Mouse (Mus musculus): Measurements from ENCODE around the gene Gm21680.
"Not testable (repeated sequence)": the region's sequence is repeated elsewhere in the genome, so short reads cannot be mapped to it uniquely, and the experiment has no call there.

The Gm21680 gene

DNA sequence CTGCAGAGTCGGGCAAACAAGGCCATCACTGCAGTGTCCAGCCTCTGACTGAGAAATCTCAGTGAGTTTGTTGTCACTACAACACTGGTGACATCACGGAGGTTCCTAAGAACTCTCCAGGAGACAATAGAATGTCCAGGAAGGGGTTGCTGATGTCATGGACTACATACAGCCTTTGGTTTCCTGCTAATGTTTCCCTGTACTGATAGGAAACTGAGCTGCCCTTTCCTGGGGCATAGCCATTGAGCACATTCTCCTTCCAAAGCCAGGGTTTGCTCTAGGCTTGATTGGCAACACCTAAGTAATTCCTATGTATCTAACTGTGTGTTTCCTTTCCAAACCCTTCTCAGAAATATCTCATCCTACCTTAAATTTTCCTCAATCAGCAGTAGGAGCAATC is at the start of gene Gm21680:
Gene Gm21680 (minus strand): TSS at position 101 of the 400 bp plus-strand sequence.
- DNase-seq (ENCODE audit: low spot score) = not testable (repeated sequence)

DNA sequence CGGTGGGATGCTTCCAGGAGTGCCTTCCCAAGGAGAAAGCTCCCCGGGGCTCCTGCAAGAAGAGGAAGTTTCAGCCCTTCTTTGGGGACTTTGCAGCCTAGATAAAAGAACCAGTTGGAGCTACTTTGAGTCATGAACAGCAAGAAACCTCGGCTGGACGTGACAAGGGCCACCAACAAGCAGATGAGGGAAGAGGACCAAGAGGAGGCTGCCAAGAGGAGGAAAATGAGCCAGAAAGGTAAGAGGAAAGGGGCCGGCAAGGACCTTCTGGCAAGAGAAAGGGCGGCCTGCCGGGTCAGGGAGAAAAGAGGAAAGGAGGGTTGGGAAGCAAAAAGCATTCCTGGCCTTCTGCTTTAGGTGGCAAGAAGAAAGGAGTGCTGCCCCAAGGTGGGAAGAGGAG is 35.2 kb upstream of the Gm21680 start:
- not testable (repeated sequence) for DNase-seq (ENCODE audit: low spot score)

DNA sequence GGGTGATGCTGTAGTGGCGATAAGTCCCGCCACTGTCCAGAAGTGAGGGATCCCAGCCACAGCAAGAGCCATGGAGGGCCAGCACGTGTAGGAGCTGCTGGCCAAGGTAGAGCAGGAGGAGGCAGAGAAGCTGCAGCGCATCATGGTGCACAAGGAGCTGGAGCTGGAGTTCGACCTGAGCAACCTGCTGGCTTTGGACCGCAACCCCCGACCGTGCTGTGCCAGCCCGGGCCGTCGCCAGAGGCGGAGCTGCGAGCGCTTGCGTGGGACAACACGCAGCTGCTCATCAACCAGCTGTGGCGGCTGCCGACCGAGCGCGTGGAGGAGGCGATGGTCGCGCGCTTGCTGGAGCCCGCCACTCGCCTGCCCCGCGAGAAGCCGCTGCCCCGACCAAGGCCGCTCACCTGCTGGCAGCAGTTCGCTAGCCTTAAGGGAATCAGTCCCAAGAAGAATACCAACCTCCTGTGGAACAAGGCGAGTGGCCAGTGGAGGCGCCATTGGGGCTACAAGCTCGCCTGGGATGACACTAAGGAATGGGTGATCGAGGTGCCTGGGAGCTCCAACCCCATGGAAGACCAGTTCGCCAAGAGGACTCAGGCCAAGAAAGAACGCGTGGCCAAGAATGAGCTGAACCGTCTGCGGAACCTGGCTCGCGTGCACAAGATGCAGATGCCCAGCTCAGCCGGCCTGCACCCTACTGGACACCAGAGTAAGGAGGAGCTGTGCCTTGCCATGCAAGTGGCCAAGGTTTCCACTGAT is 34.7 kb upstream of the Gm21680 start:
- DNase-seq (ENCODE audit: low spot score) = peak; percentile 9

DNA sequence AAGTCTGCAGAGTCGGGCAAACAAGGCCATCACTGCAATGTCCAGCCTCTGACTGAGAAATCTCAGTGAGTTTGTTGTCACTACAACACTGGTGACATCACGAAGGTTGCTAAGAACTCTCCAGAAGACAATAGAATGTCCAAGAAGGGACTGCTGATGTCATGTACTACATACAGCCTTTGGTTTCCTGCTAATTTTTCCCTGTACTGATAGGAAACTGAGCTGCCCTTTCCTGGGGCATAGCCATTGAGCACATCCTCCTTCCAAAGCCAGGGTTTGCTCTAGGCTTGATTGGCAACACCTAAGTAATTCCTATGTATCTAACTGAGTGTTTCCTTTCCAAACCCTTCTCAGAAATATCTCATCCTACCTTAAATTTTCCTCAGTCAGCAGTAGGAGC is 32.2 kb upstream of the Gm21680 start, which contains the start of gene Gm1979:
Gene Gm1979 (minus strand): TSS at position 101 of the 400 bp plus-strand sequence.
- not testable (repeated sequence) for DNase-seq (ENCODE audit: low spot score)

DNA sequence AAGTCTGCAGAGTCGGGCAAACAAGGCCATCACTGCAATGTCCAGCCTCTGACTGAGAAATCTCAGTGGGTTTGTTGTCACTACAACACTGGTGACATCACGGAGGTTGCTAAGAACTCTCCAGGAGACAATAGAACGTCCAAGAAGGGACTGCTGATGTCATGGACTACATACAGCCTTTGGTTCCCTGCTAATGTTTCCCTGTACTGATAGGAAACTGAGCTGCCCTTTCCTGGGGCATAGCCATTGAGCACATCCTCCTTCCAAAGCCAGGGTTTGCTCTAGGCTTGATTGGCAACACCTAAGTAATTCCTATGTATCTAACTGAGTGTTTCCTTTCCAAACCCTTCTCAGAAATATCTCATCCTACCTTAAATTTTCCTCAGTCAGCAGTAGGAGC is 16.1 kb upstream of the Gm21680 start, which contains the start of gene Gm21698:
Gene Gm21698 (minus strand): TSS at position 101 of the 400 bp plus-strand sequence.
- DNase-seq (ENCODE audit: low spot score) = not testable (repeated sequence)

DNA sequence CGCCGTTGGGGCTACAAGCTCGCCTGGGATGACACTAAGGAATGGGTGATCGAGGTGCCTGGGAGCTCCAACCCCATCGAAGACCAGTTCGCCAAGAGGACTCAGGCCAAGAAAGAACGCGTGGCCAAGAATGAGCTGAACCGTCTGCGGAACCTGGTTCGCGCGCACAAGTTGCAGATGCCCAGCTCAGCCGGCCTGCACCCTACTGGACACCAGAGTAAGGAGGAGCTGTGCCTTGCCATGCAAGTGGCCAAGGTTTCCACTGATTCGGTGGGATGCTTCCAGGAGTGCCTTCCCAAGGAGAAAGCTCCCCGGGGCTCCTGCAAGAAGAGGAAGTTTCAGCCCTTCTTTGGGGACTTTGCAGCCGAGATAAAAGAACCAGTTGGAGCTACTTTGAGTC is 15.4 kb downstream of the Gm21680 start:
- not testable (repeated sequence) for DNase-seq (ENCODE audit: low spot score)

DNA sequence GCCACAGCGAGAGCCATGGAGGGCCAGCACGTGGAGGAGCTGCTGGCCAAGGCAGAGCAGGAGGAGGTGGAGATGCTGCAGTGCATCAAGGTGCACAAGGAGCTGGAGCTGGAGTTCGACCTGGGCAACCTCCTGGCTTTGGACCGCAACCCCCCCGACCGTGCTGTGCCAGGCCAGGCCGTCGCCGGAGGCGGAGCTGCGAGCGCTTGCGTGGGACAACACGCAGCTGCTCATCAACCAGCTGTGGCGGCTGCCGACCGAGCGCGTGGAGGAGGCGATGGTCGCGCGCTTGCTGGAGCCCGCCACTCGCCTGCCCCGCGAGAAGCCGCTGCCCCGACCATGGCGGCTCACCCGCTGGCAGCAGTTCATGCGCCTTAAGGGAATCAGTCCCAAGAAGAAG is 15.9 kb downstream of the Gm21680 start:
- DNase-seq (ENCODE audit: low spot score) = not testable (repeated sequence)

DNA sequence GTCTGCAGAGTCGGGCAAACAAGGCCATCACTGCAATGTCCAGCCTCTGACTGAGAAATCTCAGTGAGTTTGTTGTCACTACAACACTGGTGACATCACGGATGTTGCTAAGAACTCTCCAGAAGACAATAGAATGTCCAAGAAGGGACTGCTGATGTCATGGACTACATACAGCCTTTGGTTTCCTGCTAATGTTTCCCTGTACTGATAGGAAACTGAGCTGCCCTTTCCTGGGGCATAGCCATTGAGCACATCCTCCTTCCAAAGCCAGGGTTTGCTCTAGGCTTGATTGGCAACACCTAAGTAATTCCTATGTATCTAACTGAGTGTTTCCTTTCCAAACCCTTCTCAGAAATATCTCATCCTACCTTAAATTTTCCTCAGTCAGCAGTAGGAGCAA is 18.1 kb downstream of the Gm21680 start, which contains the start of gene Gm21671:
Gene Gm21671 (minus strand): TSS at position 101 of the 400 bp plus-strand sequence.
- not testable (repeated sequence) for DNase-seq (ENCODE audit: low spot score)

DNA sequence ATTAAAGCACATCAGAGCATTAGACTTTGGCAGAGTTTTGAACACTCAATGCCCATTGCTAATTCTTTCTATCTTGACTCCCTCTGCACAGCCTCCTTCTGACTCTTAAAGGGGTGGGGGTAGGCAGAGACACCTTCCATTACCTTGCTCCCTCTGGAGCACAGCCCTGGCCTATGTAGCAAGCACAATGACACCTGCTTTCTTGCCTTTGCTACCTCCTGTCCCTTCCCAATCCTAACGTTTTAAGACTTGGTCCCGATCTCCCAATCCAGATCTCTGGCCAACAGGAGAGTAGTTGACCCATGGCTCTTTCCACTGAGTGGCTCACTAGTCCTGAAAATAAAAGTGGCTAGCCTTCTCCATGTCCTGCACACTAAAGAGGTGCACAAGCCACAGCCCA is 27.1 kb downstream of the Gm21680 start:
- DNase-seq (ENCODE audit: low spot score) = not testable (repeated sequence)

DNA sequence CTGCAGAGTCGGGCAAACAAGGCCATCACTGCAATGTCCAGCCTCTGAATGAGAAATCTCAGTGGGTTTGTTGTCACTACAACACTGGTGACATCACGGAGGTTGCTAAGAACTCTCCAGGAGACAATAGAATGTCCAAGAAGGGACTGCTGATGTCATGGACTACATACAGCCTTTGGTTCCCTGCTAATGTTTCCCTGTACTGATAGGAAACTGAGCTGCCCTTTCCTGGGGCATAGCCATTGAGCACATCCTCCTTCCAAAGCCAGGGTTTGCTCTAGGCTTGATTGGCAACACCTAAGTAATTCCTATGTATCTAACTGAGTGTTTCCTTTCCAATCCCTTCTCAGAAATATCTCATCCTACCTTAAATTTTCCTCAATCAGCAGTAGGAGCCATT is 30.2 kb downstream of the Gm21680 start, which contains the start of gene Gm21663:
Gene Gm21663 (minus strand): TSS at position 101 of the 400 bp plus-strand sequence.
- not testable (repeated sequence) for DNase-seq (ENCODE audit: low spot score)
